26 mouse cellular contexts compared by ENCODE assay signal in the genomic region with DNA sequence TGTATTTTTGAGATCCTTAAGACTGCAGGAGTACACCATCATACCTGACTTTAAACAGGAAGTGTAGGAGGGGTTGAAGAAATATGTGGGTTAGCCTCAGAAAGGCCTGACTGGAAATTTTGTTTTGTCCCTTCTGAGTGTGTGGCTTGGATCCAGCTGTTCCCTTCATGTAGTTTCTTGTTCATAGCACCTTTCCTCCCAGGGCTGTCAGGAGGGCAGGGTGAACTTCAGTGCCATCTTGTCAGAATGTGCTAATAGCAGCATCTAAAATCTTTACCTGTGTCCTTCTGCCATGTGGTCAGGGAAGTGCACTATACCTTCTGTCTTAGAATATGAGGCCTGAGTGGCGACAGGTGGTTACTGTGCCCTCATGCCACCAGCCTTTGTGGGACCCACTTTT.
"Had no signal": no experiment of that assay in that cellular context is flagged by ENCODE, and none has a peak within 500 bp of the region (broad histone marks: within the 10 kb centered on the region; RNA-seq: fewer than 3 reads in every experiment).

No protein-coding gene starts in this region.

- H3K27me3 ChIP-seq: heart, embryonic 13.5 days; heart, embryonic 15.5 days; hindbrain, embryonic 12.5 days; kidney, embryonic 15.5 days; limb, embryonic 12.5 days; liver, embryonic 13.5 days had no signal

- ATAC-seq: hindbrain, embryonic 16.5 days; intestine, embryonic 16.5 days had no signal

- H3K27ac ChIP-seq: gastrocnemius, adult 2 months; heart, adult 2 months; heart, embryonic 13.5 days; heart, embryonic 15.5 days; hindbrain, embryonic 10.5 days; hindbrain, embryonic 12.5 days; hindbrain, embryonic 14.5 days; kidney, embryonic 15.5 days; kidney, postnatal 0 days; left cerebral cortex, adult 2 months; limb, embryonic 10.5 days; limb, embryonic 12.5 days; liver, embryonic 13.5 days had no signal

- H3K36me3 ChIP-seq: heart, embryonic 15.5 days had no signal

- H3K9me3 ChIP-seq: limb, embryonic 10.5 days; liver, embryonic 13.5 days had no signal

- H3K4me1 ChIP-seq: heart, embryonic 13.5 days; heart, embryonic 15.5 days; hindbrain, embryonic 10.5 days; hindbrain, embryonic 12.5 days; kidney, embryonic 15.5 days; limb, embryonic 10.5 days; limb, embryonic 12.5 days; liver, embryonic 13.5 days had no signal

- H3K4me3 ChIP-seq: gastrocnemius, adult 2 months; heart, adult 2 months; heart, embryonic 13.5 days; heart, embryonic 15.5 days; hindbrain, embryonic 10.5 days; hindbrain, embryonic 12.5 days; kidney, embryonic 15.5 days; left cerebral cortex, adult 2 months; limb, embryonic 10.5 days; limb, embryonic 12.5 days; liver, embryonic 13.5 days had no signal

- DNase-seq: gastrocnemius, adult 2 months; gastrocnemius, postnatal 10 days; gastrocnemius, postnatal 25 days; heart, adult 2 months; heart, postnatal 4 days; kidney, adult 11 months; kidney, adult 2 months; kidney, adult 9 months; kidney, postnatal 14 days; kidney, postnatal 36 days; layer of hippocampus, adult 9-11 months; layer of hippocampus, postnatal 36 days; liver; liver, embryonic 13.5 days had no signal
